Mouse (Mus musculus) c-Kit-negative CD71-positive TER-119-positive erythroid progenitor cells, embryonic 14.5 days (primary cell): ENCODE data around the gene Eif3c.

Experiments used
- DNase-seq: peaks from one replicate; pipeline ENCODE4 v3.0.0-alpha.2; 2013; ENCODE audit warnings: low read depth, low spot score

Eif3c gene

GRCm38 (mm10) chr7:126566094-126566765, at the start of gene Eif3c:
TSS of gene Eif3c (minus strand) at chr7:126566411.
- peak; percentile 77 for DNase-seq

- DNase-seq, result no peak
Observed at GRCm38 (mm10) chr7:126612736-126613135, 46.5 kb upstream of the Eif3c start.

GRCm38 (mm10) chr7:126607796-126608195, 41.6 kb upstream of the Eif3c start:
- DNase-seq, result no peak

GRCm38 (mm10) chr7:126607064-126607463, 40.9 kb upstream of the Eif3c start:
- no peak for DNase-seq

- DNase-seq, result no peak
Observed at GRCm38 (mm10) chr7:126606611-126607010, 40.4 kb upstream of the Eif3c start.

- DNase-seq, result no peak
Observed at GRCm38 (mm10) chr7:126602650-126603049, 36.4 kb upstream of the Eif3c start.

- DNase-seq, result no peak
Observed at GRCm38 (mm10) chr7:126601896-126602295, 35.7 kb upstream of the Eif3c start.

GRCm38 (mm10) chr7:126598919-126599318, 32.7 kb upstream of the Eif3c start:
- no peak for DNase-seq

GRCm38 (mm10) chr7:126596414-126596813, 30.2 kb upstream of the Eif3c start:
- no peak for DNase-seq

GRCm38 (mm10) chr7:126595890-126596289, 29.7 kb upstream of the Eif3c start:
- no peak for DNase-seq

- DNase-seq, result no peak
Observed at GRCm38 (mm10) chr7:126594862-126595561, 28.8 kb upstream of the Eif3c start, which contains the start of gene Il27. TSS of gene Il27 (minus strand) at chr7:126594941.

- DNase-seq, result no peak
Observed at GRCm38 (mm10) chr7:126587779-126588178, 21.6 kb upstream of the Eif3c start.

- no peak for DNase-seq
Observed at GRCm38 (mm10) chr7:126586839-126587238, 20.6 kb upstream of the Eif3c start.

GRCm38 (mm10) chr7:126585717-126586116, 19.5 kb upstream of the Eif3c start, which contains the start of gene Cln3:
TSS of gene Cln3 (minus strand) at chr7:126585817.
- DNase-seq, result no peak

- DNase-seq, result no peak
Observed at GRCm38 (mm10) chr7:126584506-126584977, 18.3 kb upstream of the Eif3c start, which contains the start of gene Apobr. TSS of gene Apobr (plus strand) at chr7:126584942.

- no peak for DNase-seq
Observed at GRCm38 (mm10) chr7:126583761-126584160, 17.6 kb upstream of the Eif3c start.

- DNase-seq, result peak; percentile 64
Observed at GRCm38 (mm10) chr7:126583251-126583709, 17.1 kb upstream of the Eif3c start.

GRCm38 (mm10) chr7:126582759-126583158, 16.5 kb upstream of the Eif3c start:
- DNase-seq, result no peak

- DNase-seq, result no peak
Observed at GRCm38 (mm10) chr7:126581661-126582060, 15.4 kb upstream of the Eif3c start.

GRCm38 (mm10) chr7:126579172-126579571, 13.0 kb upstream of the Eif3c start:
- DNase-seq, result no peak

GRCm38 (mm10) chr7:126576946-126577345, 10.7 kb upstream of the Eif3c start:
- peak; percentile 60 for DNase-seq

GRCm38 (mm10) chr7:126565693-126566092, 518 bp downstream of the Eif3c start:
- peak; percentile 49 for DNase-seq

GRCm38 (mm10) chr7:126556635-126557034, 9.6 kb downstream of the Eif3c start:
- DNase-seq, result no peak
